Mouse (Mus musculus) cerebellum, adult 11-12 months (tissue): ENCODE measurements at regions not wholly inside any gene's neighbourhood (a gene's known extent, or its start where the extent isn't known, plus 50 kb on each side); places are given as distances from the start of the nearest gene placed in this dataset.

Experiments used
- DNase-seq: peaks from one replicate; pipeline ENCODE4 v3.0.0; 2022

DNA sequence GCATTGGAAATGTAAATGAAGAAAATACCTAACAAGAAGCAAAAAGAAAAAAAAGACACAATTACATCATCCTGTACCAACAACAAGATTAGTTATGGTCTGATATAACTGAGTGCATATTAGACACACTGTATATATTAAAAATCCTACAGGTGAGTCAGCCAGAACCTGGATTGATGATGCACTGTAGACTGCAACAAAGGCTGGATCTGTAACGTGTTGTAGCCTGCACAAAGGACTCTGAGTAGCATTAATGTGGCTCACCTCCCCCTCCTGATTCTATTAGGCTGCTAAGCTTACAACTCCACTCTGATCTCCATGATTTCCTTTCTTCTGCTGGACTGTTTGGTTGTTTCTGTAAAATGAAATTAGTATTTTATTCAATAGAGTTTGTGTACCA, 1383.4 kb downstream of the Defb40 start:
- no peak for DNase-seq

- no peak for DNase-seq
Observed at GRCm38 (mm10) chr8:17590135-17590534, 1387.9 kb downstream of the Defb40 start.

DNA sequence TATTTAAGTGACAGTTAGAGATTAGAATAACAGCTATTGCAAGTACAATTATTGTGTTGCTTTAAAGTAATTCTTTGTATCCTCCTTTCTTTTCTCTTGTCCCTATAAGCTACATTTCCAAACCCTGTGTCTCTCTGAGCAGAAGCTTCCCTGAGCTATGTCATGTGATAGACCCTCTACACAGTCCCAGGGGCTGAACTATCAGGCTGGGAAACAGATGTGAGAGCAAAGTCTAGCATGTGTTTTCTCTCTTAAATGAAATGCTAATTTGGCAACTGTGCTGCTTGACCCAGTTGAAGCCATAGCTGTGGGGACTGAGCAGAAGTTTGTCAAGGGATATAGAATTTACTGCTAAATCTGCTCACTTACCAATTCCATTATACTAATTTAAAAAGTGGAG, 1389.9 kb downstream of the Defb40 start:
- no peak for DNase-seq

- no peak for DNase-seq
Observed at GRCm38 (mm10) chr8:17587261-17587861, 1390.7 kb downstream of the Defb40 start.
